Mouse (Mus musculus): ENCODE measurements around the gene Babam2. TPM values are rescaled to one million over a fixed set of nuclear protein-coding genes. Genes with fewer than 3 reads are reported as not detected.
"Not testable (repeated sequence)": the region's sequence is repeated elsewhere in the genome, so short reads cannot be mapped to it uniquely, and the experiment has no call there.

The Babam2 gene
- total and polyA plus RNA-seq, 2 experiments from 2014 or later: 39.1 to 51.3 TPM

DNA sequence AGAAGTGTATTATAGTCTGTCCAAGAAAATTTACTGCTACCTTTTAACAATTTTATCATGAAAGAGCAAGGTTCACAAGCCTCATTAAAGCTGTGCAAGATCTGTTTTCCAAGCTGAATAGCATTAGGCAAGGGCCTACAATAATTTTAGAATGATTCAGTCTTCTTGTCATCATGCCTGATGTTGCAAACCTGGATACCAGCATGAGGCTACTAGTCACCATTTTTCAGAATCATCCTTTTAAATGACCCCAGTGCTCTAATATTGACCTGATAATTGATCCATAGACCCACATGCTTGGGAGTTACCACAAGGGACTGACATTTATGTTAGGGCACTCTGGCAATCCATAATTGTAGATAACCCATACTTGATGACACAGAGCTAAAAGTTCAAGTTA lies 149.5 kb downstream of the Babam2 start:
- Histone ChIP-seq H3K9me3 (replicated peaks; ENCODE audit: control insufficient read depth, low read length) (no peaks in the 10 kb centered on the region), H3K9ac (replicated peaks; ENCODE audit: low read depth, low read length) (no peak overlapping the region), H3K4me3 (ENCODE audit: low read depth, low read length) (no peak overlapping the region), H3K4me2 (ENCODE audit: low read depth, low read length) (no peak overlapping the region), H3K27ac (ENCODE audit: low read depth) (no peak overlapping the region), H3K27me3 (ENCODE audit: control insufficient read depth, insufficient read depth, low read length) (no peaks in the 10 kb centered on the region), H3K4me1 (ENCODE audit: control insufficient read depth, insufficient read depth) (no peaks in the 10 kb centered on the region), H3K36me3 (replicated peaks; ENCODE audit: control insufficient read depth, insufficient read depth, low read length) (no peaks in the 10 kb centered on the region)
- no peak for DNase-seq (ENCODE audit: low spot score)
- no peak for ATAC-seq (ENCODE audit: insufficient read depth, low read depth)
- TF ChIP-seq EP300 (IDR thresholded peaks at IDR 0.05; ENCODE audit: low read depth) (no peak), CTCF (IDR thresholded peaks at IDR 0.05; ENCODE audit: low read depth) (no peak)

DNA sequence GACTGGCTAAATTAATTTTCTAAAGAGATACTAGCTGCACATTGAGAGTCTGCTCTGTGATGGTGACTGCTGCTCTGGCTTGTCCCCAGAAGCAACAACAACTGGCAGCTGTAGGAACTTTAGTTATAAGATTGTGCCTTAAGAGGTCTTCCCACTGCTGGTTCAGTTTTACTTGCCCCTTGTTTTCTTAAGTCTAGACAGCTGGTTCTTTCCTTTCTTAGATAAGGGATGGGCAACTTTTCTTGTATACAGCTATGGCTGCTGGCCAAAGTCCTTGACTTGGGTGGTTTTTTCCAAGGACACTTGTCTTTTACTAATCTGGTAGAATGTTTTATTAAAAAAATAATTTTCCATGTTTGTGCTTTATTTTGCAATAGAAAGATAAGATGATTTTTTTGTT lies 151.5 kb downstream of the Babam2 start:
- no peak for TF ChIP-seq CTCF (IDR thresholded peaks at IDR 0.05; ENCODE audit: low read depth)
- no peak for TF ChIP-seq EP300 (IDR thresholded peaks at IDR 0.05; ENCODE audit: low read depth)
- no peaks in the 10 kb centered on the region for H3K27me3 ChIP-seq (ENCODE audit: control insufficient read depth, insufficient read depth, low read length)
- DNase-seq (ENCODE audit: low spot score): no peak
- no peak overlapping the region for H3K27ac ChIP-seq (ENCODE audit: low read depth)
- H3K36me3 ChIP-seq (replicated peaks; ENCODE audit: control insufficient read depth, insufficient read depth, low read length): no peaks in the 10 kb centered on the region
- no peak overlapping the region for H3K4me2 ChIP-seq (ENCODE audit: low read depth, low read length)
- H3K9me3 ChIP-seq (replicated peaks; ENCODE audit: control insufficient read depth, low read length): no peaks in the 10 kb centered on the region
- no peaks in the 10 kb centered on the region for H3K4me1 ChIP-seq (ENCODE audit: control insufficient read depth, insufficient read depth)
- H3K4me3 ChIP-seq (ENCODE audit: low read depth, low read length): no peak overlapping the region
- no peak overlapping the region for H3K9ac ChIP-seq (replicated peaks; ENCODE audit: low read depth, low read length)
- ATAC-seq (ENCODE audit: insufficient read depth, low read depth): no peak

DNA sequence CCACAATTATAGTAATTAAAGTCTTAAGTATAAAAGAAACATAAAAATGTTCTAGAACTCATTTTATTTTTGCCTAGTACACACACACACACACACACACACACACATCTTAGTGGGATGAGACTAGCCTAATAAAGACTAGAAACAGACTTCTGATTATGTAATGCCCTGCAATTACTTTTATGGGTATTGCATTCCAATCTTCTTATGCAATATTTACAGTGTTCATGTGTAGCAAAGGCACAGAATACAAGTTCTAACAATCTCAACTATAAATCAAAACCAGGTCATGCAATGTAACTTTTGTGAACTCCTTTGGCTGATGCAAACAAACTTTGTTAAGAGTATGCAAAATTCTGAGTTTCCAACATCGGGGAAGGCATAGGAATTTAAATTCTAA lies 155.3 kb downstream of the Babam2 start:
- Histone ChIP-seq H3K27me3 (ENCODE audit: control insufficient read depth, insufficient read depth, low read length) (no peaks in the 10 kb centered on the region), H3K36me3 (replicated peaks; ENCODE audit: control insufficient read depth, insufficient read depth, low read length) (no peaks in the 10 kb centered on the region), H3K27ac (ENCODE audit: low read depth) (no peak overlapping the region), H3K4me3 (ENCODE audit: low read depth, low read length) (no peak overlapping the region), H3K9ac (replicated peaks; ENCODE audit: low read depth, low read length) (no peak overlapping the region), H3K9me3 (replicated peaks; ENCODE audit: control insufficient read depth, low read length) (no peaks in the 10 kb centered on the region), H3K4me1 (ENCODE audit: control insufficient read depth, insufficient read depth) (no peaks in the 10 kb centered on the region), H3K4me2 (ENCODE audit: low read depth, low read length) (no peak overlapping the region)
- TF ChIP-seq CTCF (IDR thresholded peaks at IDR 0.05; ENCODE audit: low read depth): no peak
- no peak for TF ChIP-seq EP300 (IDR thresholded peaks at IDR 0.05; ENCODE audit: low read depth)
- ATAC-seq (ENCODE audit: insufficient read depth, low read depth): no peak
- 93% methylated on average over 1 of the region's 1 CpGs for WGBS
- DNase-seq (ENCODE audit: low spot score): no peak

DNA sequence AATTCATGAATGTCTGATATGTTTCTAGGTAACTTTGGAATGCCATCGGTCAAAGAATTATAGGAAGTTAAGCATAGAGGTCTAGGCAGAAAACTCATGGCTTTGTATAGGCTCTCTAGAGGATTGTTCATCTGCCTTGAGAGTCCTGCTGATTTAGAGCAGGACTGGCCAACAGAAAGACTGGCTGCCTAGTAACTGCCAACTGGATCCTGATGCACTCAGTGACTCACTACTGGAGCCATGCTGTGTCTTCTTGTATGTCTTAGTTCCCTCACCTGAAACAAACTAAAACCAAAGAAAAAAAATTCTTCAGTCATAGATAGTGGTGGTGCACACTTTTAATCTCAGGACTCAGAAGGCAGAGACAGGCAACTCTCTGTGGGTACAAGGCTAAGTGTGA lies 156.3 kb downstream of the Babam2 start:
- Histone ChIP-seq H3K4me3 (ENCODE audit: low read depth, low read length) (no peak overlapping the region), H3K4me1 (ENCODE audit: control insufficient read depth, insufficient read depth) (no peaks in the 10 kb centered on the region), H3K27ac (ENCODE audit: low read depth) (no peak overlapping the region), H3K36me3 (replicated peaks; ENCODE audit: control insufficient read depth, insufficient read depth, low read length) (no peaks in the 10 kb centered on the region), H3K9me3 (replicated peaks; ENCODE audit: control insufficient read depth, low read length) (no peaks in the 10 kb centered on the region), H3K4me2 (ENCODE audit: low read depth, low read length) (no peak overlapping the region), H3K27me3 (ENCODE audit: control insufficient read depth, insufficient read depth, low read length) (no peaks in the 10 kb centered on the region), H3K9ac (replicated peaks; ENCODE audit: low read depth, low read length) (no peak overlapping the region)
- DNase-seq (ENCODE audit: low spot score) (no peak), ATAC-seq (ENCODE audit: insufficient read depth, low read depth) (no peak)
- WGBS: 96% methylated on average over 1 of the region's 1 CpGs
- TF ChIP-seq CTCF (IDR thresholded peaks at IDR 0.05; ENCODE audit: low read depth): no peak
- no peak for TF ChIP-seq EP300 (IDR thresholded peaks at IDR 0.05; ENCODE audit: low read depth)

DNA sequence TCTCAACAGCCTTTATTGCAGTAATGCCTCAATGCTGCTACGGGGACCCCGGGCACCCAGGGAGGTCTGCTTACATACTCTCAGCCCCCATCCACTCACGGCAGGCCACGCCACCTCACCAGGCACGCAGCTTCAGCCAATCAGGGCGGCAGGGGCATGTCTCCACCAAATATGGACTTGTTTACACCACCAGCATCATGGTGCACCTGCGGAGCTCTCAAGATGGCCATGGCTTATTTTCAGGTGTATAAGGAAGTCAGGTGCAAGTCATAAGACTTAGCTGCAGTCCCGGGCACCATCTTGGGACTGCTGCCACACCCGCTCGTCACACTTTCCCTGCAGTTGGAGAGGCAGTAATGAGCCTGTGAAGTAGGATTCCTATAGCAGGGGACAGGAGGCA lies 161.4 kb downstream of the Babam2 start:
- not testable (repeated sequence) for H3K27ac ChIP-seq (ENCODE audit: low read depth); ATAC-seq (ENCODE audit: insufficient read depth, low read depth); H3K9me3 ChIP-seq (replicated peaks; ENCODE audit: control insufficient read depth, low read length); H3K4me3 ChIP-seq (ENCODE audit: low read depth, low read length); H3K9ac ChIP-seq (replicated peaks; ENCODE audit: low read depth, low read length); H3K4me1 ChIP-seq (ENCODE audit: control insufficient read depth, insufficient read depth); DNase-seq (ENCODE audit: low spot score); H3K36me3 ChIP-seq (replicated peaks; ENCODE audit: control insufficient read depth, insufficient read depth, low read length); H3K27me3 ChIP-seq (ENCODE audit: control insufficient read depth, insufficient read depth, low read length); H3K4me2 ChIP-seq (ENCODE audit: low read depth, low read length)
- 83% methylated on average over 10 of the region's 10 CpGs for WGBS

DNA sequence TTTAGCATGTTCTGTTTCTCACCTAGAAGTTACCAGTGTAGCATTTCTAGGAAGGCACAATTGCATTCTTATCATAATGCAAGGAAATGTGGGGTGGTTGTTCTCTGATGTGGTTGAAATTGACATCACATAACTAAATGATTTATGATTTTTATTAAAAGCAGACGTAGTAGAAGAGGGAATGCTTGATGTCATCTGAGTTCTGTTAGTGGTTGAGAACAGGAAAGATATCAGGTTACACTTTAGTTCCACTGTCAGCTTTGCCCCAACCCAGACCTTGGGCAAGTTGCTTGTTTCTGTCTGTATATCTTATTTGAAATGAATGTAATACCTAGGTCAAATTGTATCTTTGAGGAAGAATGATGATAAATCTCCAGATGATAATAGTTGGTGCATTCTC lies 162.9 kb downstream of the Babam2 start:
- no peaks in the 10 kb centered on the region for H3K36me3 ChIP-seq (replicated peaks; ENCODE audit: control insufficient read depth, insufficient read depth, low read length)
- ATAC-seq (ENCODE audit: insufficient read depth, low read depth) (no peak), DNase-seq (ENCODE audit: low spot score) (no peak)
- H3K9ac ChIP-seq (replicated peaks; ENCODE audit: low read depth, low read length): no peak overlapping the region
- no peaks in the 10 kb centered on the region for H3K27me3 ChIP-seq (ENCODE audit: control insufficient read depth, insufficient read depth, low read length)
- H3K27ac ChIP-seq (ENCODE audit: low read depth): no peak overlapping the region
- H3K9me3 ChIP-seq (replicated peaks; ENCODE audit: control insufficient read depth, low read length): no peaks in the 10 kb centered on the region
- WGBS: 46% methylated on average over 1 of the region's 1 CpGs
- no peak overlapping the region for H3K4me3 ChIP-seq (ENCODE audit: low read depth, low read length)
- H3K4me2 ChIP-seq (ENCODE audit: low read depth, low read length): no peak overlapping the region
- H3K4me1 ChIP-seq (ENCODE audit: control insufficient read depth, insufficient read depth): no peaks in the 10 kb centered on the region
- TF ChIP-seq CTCF (IDR thresholded peaks at IDR 0.05; ENCODE audit: low read depth) (no peak), EP300 (IDR thresholded peaks at IDR 0.05; ENCODE audit: low read depth) (no peak)
